Mouse (Mus musculus) Patski (cell line): ENCODE measurements around the gene Ephb3. TPM values are rescaled to one million over a fixed set of nuclear protein-coding genes. Genes with fewer than 3 reads are reported as not detected.
"Not testable (repeated sequence)": the region's sequence is repeated elsewhere in the genome, so short reads cannot be mapped to it uniquely, and the experiment has no call there.

Source experiments
- ATAC-seq: fragments of 100-300 bp; one replicate; pipeline ENCODE4 v1.8.0; 2021
- CTCF ChIA-PET: fragments of 350-600 bp; sonication (Branson Sonifier 250); formaldehyde crosslinking; loops from one replicate; lab custom pipeline; 2022; ENCODE audit warnings: inconsistent platforms; lab: Charles Lee
- POLR2A ChIA-PET: fragments of 350-600 bp; sonication (Branson Sonifier 250); formaldehyde crosslinking; loops from one replicate; lab custom pipeline; 2022; ENCODE audit warnings: antibody characterized with exemption, inconsistent platforms; lab: Charles Lee
- DNase-seq: peaks from one replicate; pipeline ENCODE4 v3.0.0-alpha.2; 2011; ENCODE audit warnings: low read depth, low spot score
- H3K27me3 ChIP-seq: fragments of 371-371 bp; one replicate; pipeline ENCODE4 v1.5.1; 2021
- CTCF ChIP-seq: fragments of 100-300 bp; IDR thresholded peaks from one replicate; pipeline ENCODE4 v1.5.1; 2021
- in situ Hi-C: fragments of 300-500 bp; cut with MboI; formaldehyde crosslinking; loops from 3 replicates; pipeline ENCODE4 v1.11.1; 2018; ENCODE audit warnings: low pct_unique_long_range_greater_than_20kb, mixed read lengths
- polyA plus RNA-seq: library from polyadenylated mRNA; unstranded; gene quantifications from one replicate; pipeline ENCODE4 v1.2.3, GENCODE M21; 2021

The Ephb3 gene
- polyA plus RNA-seq: 6.3 TPM

DNA sequence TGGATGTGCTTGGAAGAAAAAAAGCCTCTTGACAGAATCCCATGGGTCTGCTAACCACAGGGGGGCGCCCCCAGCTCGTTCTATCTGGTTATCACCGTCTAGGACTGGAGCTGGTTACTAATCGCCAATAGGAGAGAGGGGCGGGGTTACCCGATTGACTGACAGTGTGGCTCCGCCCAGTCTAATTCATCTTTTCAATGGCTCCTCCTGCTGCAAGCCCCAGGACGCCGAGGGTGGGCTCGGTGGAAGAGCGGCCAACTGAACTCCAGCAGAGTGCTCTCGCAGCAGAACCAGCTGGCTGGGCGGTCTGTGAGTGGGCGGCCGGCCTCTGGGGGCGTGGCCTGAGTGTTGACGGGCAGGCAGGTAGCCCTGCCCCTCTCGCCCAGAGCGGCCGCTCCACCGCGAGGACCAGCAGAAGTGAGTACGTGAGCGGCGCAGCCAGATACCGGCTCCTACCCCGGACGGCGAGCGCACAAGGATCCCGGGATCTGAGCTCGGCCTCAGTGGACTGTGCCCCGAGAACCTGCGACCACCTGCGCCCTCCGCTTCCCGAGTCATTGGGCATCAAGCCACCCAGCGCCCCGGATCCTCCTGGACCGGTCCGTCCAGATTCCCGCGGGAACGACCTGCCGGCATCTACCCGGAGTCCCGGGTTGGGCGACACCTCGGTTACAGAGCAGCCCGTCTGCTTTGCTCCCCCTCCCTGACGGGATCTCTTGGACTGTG lies at the start of gene Ephb3:
Gene Ephb3 (plus strand): TSS at position 389 of the 726 bp plus-strand sequence.
- peaks cover 17% of the 10 kb centered on the region for H3K27me3 ChIP-seq
- in situ Hi-C loops: loop anchor here (5.0 kb wide), 1 partner anchor 188 kb away; no protein-coding TSS in a partner anchor
- ATAC-seq (peak; percentile 97), DNase-seq (peak; percentile 97)
- TF ChIP-seq CTCF: no peak
- ChIA-PET POLR2A (no interaction called here), CTCF (interaction anchor here (0.8 to 1.4 kb wide), 7 partner anchors 12 to 211 kb away, joined by 3 to 16 read pairs (median 4); no protein-coding TSS in a partner anchor)

DNA sequence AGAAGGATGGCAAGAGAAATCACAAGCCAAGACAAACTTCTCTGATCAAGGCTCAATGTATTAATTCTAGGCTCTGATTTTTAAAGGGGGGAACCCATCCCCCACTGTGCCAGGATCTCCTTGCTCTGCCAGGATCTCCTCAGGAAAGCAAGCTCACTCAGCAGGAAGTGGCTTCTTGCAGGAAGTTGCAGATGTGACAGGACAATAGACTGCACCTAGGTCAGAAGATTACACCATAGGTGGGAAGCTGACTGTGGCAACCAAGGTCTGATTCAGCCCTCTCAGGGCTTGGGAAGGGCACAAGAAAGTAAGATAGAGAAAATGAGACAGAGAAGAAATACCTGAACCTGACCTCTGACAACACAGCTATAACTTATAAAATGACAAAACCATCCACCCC lies 48.3 kb upstream of the Ephb3 start:
- in situ Hi-C loops, H3K27me3 ChIP-seq, ATAC-seq, CTCF ChIA-PET, POLR2A ChIA-PET, DNase-seq: not testable (repeated sequence)

- POLR2A ChIA-PET, in situ Hi-C loops, DNase-seq, H3K27me3 ChIP-seq, ATAC-seq, CTCF ChIA-PET: not testable (repeated sequence)
Measured at GRCm38 (mm10) chr16:21159226-21159625, 45.3 kb upstream of the Ephb3 start.

GRCm38 (mm10) chr16:21163423-21163822 lies 41.1 kb upstream of the Ephb3 start:
- DNase-seq, H3K27me3 ChIP-seq, ATAC-seq, in situ Hi-C loops, POLR2A ChIA-PET: not testable (repeated sequence)
- CTCF ChIA-PET: interaction anchor here (1.1 kb wide), 1 partner anchor 24 kb away, joined by 4 read pairs; no protein-coding TSS in a partner anchor

DNA sequence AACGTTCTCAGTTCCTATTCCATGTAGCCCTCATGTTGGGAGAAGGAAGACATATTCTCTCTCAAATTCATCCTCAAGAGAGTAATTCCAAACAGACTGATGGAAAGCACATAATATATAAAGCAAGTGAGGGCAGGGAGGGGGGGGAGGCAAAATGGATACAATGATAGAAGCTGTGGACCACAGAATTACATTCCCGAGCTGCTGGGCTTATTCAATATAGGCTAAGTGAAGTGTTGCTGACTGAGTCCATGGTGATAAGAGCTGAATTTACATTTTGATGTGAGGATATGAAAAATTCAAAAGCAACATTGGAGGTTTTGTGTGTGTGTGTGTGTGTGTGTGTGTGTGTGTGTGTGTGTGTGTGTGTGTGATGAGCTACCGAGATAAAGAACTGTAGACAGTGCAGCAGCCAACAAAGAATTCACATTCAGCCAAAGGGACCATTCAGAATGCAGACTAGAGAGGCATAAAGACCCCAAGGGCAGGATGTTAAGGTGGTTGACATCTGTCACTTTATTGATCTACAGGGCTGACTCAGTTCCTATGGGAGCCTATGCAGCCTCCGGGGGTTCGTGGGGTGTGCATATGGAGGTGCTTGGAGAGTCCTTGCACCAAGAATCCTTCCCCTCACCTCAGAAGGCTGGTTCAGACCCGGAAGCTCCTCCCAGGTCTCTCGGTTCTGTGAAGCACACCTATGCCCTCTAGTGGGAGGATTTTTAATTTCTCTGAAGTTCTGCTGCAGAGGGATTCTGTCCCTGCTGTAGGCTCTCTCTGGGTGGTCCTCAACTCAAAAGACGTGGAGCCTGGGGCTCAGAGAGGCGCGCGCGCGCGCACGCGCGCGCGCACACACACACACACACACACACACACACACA lies 39.0 kb upstream of the Ephb3 start:
- peak; percentile 94 for ATAC-seq
- H3K27me3 ChIP-seq, DNase-seq, POLR2A ChIA-PET: not testable (repeated sequence)
- CTCF ChIA-PET: interaction anchor here (0.8 to 1.0 kb wide), 2 partner anchors 16 to 37 kb away, joined by 3 to 4 read pairs; no protein-coding TSS in a partner anchor
- in situ Hi-C loops: loop anchor here (5.0 kb wide), 1 partner anchor 83 kb away; no protein-coding TSS in a partner anchor
- peak; percentile 24 for TF ChIP-seq CTCF

DNA sequence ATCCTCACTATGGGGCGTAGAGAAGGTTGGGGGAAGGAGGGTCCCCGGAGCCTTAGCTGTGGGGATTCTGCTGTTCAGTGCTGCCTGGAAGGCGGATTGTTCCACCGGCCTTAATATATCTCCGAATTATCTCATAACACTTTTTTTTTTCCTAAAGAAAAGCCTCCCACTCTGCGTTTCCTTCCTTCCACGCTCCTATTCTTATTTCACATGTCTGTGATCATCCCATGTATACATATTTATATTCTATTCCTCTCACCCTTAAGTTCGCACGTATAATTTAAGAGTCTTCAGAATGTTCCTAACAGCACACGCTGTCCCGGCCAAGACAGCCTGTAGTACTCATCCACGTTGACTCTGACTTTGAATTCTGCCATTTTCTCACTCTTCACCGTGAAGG lies 35.8 kb upstream of the Ephb3 start:
- DNase-seq (no peak), ATAC-seq (no peak)
- ChIA-PET POLR2A (no interaction called here), CTCF (no interaction called here)
- H3K27me3 ChIP-seq: no peaks in the 10 kb centered on the region
- in situ Hi-C loops: loop anchor here (5.0 kb wide), 1 partner anchor 86 kb away; no protein-coding TSS in a partner anchor
- no peak for TF ChIP-seq CTCF

DNA sequence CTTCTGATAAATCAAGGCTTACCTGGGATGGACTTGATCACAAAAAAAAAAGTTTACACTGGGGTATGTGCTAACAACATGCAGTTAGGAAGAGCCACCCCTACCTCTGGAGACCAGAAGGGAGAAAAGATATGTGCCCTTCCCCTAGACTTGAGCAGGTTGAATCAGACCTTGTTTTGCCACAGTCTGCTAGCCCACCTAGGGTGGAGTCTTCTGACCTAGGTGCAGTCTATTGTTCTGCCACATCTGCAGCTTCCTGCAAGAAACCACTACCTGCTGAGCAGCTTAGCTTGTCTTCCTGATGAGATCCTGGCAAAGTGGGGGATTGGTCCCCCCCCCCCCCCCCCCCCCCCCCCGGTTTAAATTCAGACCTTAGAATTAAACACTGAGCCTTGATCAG lies 29.3 kb upstream of the Ephb3 start:
- POLR2A ChIA-PET: no interaction called here
- H3K27me3 ChIP-seq: peaks cover 14% of the 10 kb centered on the region
- ATAC-seq (no peak), DNase-seq (no peak)
- CTCF ChIA-PET: no interaction called here
- TF ChIP-seq CTCF: no peak
- in situ Hi-C loops: no loop called here

DNA sequence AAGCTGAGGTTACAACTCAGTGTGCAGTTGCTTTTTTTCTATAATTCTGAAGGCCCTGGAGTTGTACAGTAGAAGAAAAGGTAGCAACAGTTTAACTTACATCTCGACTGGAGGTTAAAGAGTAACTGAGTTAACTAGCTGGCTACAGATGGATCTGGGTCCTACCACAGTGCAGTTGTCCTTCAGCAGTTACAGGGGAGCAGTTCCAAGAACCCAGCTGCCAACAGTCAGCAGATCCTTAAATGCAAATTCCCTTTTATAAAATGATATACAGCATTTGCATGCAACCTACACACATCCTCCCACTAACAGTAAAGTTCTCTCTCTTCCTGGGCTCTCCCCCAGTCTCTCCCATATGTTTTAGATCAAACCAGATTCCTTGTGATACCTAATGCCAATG lies 22.4 kb upstream of the Ephb3 start:
- ChIA-PET POLR2A (no interaction called here), CTCF (interaction anchor here (0.5 to 3.0 kb wide), 3 partner anchors 9 to 17 kb away, joined by 3 to 13 read pairs (median 4); no protein-coding TSS in a partner anchor)
- in situ Hi-C loops: loop anchor here (10.0 kb wide), 2 partner anchors 267 to 377 kb away; no protein-coding TSS in a partner anchor
- ATAC-seq (no peak), DNase-seq (no peak)
- H3K27me3 ChIP-seq: no peaks in the 10 kb centered on the region
- no peak for TF ChIP-seq CTCF

- in situ Hi-C loops: loop anchor here (10.0 kb wide), 2 partner anchors 270 to 380 kb away; no protein-coding TSS in a partner anchor
- POLR2A ChIA-PET: no interaction called here
- no peak for ATAC-seq
- peaks cover 4% of the 10 kb centered on the region for H3K27me3 ChIP-seq
- CTCF ChIA-PET: interaction anchor here (0.8 to 1.4 kb wide), 2 partner anchors 8 to 74 kb away, joined by 3 to 6 read pairs; no protein-coding TSS in a partner anchor
- no peak for TF ChIP-seq CTCF
- DNase-seq: no peak
Measured at GRCm38 (mm10) chr16:21184697-21185096, 19.9 kb upstream of the Ephb3 start.

DNA sequence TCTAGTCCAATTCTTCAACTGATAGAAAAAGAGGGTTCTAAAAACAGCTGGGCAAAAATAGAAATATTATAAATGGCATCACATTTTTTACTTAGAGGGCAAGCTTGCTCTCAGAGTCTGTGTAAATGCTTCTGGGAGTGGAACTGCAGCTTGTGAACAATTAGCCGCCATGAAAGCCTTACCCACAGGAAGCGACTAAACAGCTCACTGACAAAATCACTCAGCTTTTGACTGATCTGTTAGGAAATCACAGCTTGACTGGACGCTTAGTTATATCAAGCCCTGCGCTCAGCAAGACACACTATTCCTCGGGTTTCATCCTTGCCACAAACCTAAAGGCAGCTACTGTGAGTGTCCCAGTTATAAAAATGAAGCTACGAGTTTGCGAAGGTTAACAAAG lies 17.0 kb upstream of the Ephb3 start:
- CTCF ChIA-PET: interaction anchor here (1.2 kb wide), 1 partner anchor 23 kb away, joined by 4 read pairs; no protein-coding TSS in a partner anchor

More for the DNA sequence above, 17.0 kb upstream of the Ephb3 start:
- DNase-seq (no peak), ATAC-seq (no peak)
- peaks cover 10% of the 10 kb centered on the region for H3K27me3 ChIP-seq
- no peak for TF ChIP-seq CTCF
- POLR2A ChIA-PET: no interaction called here
- in situ Hi-C loops: loop anchor here (10.0 kb wide), 2 partner anchors 273 to 383 kb away; no protein-coding TSS in a partner anchor
